Mouse (Mus musculus) yolk sac, embryonic 10.5 days (tissue): Measurements from ENCODE around the gene Arhgef3.
A peak's percentile ranks its signal among the peaks of the same experiment; 100 is the strongest.

Source experiments
- DNase-seq: peaks from one replicate; pipeline ENCODE4 v3.0.0-alpha.2; 2017; ENCODE audit warnings: low spot score

Arhgef3 gene

DNA sequence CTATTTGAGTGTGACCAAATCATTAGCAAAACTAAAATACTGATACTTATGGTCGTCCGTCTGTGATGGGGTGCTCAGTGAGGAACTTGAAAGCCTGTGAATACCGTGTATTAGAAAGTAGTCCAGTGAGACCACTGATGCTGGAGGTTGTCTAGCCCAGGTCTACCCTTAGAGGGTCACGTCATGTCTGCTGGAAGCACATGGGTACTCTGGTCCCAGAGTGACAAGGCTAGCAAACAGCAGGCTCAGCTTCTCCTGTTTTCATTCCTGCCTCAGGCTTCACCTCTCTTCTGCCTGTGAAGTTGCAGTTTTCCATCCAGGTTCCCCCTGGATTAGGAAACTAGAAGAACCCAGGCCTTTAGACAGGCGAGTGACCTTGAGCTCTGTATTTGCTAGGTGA, 233.0 kb downstream of the Arhgef3 start:
- no peak for DNase-seq

GRCm38 (mm10) chr14:27348088-27348487, 233.4 kb downstream of the Arhgef3 start:
- no peak for DNase-seq

DNA sequence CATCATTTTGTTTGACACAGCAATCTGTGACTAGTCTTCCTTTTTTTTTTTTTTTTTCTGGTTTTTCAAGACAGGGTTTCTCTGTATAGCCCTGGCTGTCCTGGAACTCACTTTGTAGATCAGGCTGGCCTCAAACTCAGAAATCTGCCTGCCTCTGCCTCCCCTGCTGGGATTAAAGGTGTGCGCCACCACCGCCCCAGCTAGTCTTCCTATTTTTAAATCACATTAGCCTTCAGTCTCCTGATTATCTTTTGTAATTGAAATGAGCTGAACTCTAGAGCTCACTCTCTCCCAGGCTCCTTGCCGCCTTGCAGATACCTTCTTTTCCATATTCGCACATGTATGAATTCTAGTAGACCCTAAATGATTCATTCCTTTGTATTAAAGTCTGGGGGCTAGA, 234.0 kb downstream of the Arhgef3 start:
- no peak for DNase-seq

DNA sequence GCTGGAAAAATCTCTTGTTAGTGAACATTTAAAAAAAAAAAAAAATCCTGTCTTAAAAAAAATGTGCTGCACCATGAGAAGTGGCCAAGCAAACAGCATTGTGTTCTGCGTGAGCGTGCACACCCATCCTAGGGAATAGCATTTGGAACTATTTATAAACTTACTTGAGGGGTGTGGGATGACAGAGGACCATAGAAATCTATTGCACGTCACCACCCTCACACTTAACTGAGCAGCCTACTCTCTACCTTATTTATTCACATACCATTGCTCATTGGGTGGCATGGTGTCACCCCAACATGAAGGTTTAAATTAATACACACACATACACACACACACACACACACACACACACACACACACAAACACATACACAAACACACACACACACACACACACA, 234.4 kb downstream of the Arhgef3 start:
- no peak for DNase-seq

DNA sequence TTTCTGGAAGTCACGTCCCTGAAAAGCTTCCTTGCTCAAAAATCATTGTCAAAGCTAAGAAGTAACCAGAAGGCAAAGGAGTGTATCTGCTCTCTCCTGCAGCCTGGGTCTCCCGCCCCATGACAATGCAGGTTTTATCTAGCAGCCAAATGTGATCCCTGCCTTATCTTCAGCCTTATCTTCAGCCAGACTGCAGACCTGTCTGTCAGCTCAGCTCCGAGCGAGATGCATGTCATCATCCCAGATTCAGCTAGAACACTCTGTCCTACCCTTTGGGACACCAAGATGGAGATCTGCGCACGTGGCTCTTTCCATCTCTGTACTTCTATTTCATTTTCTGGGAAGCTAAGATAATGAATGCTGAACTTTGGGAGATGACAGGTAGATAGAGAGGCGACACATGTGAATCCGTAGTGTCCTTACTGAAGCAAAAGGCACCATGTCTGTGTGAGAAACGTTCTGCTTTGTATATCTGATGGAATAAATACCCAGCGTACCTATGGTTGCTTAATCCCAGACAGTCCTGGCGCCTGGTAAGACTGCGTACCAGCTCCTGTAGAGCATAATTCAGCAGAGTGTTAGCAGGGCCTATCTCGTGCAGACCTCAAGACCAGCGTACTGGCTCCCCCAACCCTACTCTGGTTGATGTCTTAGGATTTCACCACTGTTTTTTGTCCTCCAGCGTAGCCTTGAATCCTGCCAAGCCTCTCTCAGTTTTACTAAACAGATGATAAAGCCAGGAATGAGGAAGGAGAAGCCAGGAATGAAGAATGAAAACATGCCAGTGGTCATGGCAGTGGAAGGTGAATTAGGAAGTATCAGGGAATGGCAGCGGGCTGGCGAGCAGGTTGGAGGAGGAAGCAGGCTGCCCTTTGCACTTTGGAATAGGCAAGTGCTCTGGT, 235.4 kb downstream of the Arhgef3 start:
- DNase-seq = peak; percentile 75

DNA sequence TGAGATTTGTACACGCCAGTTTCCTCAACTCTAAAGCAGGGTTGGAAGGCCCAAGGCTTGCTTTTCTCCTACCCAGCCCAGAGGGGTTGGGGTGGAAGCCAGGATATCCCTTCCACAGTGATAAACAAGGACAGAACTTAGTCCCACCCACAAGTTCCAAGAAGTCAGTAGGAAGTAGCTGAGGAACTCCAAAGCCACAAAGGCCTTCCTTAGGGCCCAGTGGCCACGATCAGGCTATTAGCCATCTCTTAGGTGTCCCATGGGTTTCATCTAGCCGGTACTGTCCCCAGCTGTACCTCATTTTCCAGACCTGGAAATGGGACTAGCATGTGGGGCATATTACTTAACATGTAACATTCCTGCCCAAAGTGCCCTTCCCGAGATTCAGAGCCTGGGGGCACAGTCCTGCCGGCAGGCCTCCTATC, 236.4 kb downstream of the Arhgef3 start:
- DNase-seq = peak; percentile 31

DNA sequence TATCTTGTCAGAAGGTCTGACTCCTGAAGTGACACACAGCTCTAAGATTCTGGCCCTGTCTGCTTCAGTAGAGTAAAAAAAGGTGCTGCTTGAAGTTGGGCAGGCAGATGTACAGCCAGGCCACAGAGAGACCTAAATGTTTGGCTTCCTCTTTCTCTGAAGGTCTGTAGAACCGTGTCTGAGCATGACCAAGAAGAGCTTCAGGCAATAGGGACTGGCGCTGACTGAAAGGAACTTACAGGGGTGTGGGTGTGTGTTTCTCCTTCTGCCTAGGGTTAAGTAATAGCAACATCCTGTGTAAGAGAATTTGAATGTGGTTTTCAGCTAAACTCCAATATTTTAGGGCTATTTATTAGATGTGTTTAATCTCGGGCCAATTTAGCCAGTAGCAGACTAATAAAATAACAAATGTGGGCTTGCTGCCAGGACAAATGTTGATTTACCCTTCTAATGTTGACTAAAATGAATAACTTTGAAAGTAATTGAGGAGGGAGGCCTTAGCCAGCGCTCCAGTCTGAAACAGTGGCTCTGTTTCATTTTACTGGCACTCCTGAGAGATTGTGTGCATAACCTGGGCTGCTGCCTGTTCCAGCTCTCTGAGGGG, 236.9 kb downstream of the Arhgef3 start:
- peak; percentile 20 for DNase-seq

DNA sequence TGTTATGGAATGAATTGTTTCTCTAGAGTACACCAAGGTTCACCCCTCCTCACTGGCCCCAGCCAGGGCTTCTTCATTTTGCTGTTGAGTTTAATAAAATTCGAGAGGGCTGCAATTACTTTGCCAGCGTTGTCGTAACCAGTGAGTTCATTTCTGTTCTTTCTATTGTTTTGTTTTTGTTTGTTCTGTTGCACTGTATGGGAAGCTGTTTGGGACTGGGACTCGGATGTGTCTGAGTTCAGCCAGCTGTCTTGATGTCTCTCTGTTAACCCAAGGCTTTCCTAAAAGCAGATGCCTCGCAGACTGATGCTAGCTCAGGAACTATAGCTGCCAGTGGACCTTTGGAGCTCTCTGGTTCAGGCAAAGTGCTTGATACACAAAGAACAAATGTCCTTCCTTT, 237.8 kb downstream of the Arhgef3 start:
- DNase-seq = no peak

GRCm38 (mm10) chr14:27355151-27355550, 240.5 kb downstream of the Arhgef3 start:
- DNase-seq = no peak

GRCm38 (mm10) chr14:27355937-27356336, 241.2 kb downstream of the Arhgef3 start:
- DNase-seq = no peak

GRCm38 (mm10) chr14:27357139-27357538, 242.4 kb downstream of the Arhgef3 start:
- no peak for DNase-seq

- DNase-seq = no peak
Observed at GRCm38 (mm10) chr14:27358202-27358601, 243.5 kb downstream of the Arhgef3 start.

DNA sequence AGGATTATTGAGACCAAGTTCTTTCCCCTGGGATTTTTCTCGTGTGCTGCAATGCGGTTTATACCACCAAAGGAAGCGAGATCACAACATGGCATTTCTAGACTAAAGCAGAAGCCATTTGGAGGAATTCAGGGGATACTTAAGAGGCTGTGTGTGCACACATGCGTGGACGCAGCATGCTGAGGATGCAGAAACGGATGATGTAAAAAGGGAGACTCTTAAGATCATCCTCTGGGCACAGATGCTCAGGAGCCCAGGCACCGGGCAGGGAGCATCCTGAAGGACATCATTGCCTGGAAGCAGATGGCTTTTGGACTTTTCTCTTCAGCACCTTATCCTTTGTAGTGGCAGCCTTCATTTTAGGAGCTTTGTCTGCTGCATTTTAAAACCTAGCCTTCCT, 246.2 kb downstream of the Arhgef3 start:
- no peak for DNase-seq

GRCm38 (mm10) chr14:27361514-27361913, 246.8 kb downstream of the Arhgef3 start:
- no peak for DNase-seq

DNA sequence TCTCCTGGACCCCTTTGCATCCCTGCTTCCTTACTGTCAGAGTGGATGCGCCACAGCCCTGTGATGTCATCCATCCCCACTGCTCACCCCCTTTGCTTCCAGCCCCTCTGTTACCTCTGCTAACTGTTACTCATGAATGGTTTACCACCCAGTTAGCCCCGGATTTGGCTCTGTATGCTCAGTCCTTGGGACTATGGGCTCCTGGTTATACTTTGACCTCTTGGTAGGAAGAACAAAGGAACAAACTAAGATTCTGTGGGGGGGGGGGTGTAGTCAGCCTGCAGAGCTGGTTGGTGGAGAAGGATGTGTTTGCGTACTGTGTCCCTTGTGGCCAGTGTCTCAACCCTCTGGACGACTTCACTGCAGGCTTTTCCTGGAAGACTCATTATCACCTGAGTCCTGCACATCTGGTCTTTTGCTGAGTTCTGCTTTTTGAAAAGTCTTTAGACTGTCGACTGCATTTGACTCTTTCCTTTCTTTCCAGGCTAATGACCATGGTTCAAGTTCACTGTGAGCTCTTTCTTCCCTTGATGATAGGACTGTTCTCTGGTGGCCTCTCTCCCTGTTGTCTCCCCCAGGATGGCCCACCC, 250.1 kb downstream of the Arhgef3 start:
- DNase-seq = peak; percentile 88

DNA sequence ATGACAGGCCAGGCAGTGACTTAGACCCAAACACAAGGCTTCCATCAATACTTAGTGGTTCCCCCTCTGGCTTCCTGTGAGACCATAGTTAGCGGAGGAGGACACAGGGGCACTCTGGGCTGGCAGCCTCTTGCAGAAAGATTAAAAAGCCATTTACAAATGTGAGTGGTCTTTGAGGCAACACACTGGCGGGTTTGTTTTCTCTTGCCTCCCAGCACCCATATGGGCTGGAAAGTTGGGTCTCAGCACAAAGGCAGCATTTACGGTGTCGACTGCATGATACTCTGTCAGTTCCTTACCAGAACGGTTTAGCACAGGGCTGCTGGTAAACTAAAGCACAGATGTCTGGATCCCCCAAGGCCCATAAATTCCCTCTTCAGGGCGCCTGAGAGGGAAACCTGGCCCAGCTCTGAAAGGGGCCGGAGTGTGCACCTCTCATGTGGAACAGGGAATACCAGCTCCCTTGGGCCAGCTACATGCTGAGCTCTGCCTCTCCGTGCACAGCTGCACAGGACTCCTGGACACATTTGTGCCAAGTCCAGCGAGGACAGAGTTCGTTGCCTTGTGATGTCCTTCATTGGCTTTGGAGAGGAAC, 252.5 kb downstream of the Arhgef3 start:
- no peak for DNase-seq

GRCm38 (mm10) chr14:27368619-27369018, 253.9 kb downstream of the Arhgef3 start:
- DNase-seq = no peak

- no peak for DNase-seq
Observed at GRCm38 (mm10) chr14:27369503-27369902, 254.8 kb downstream of the Arhgef3 start.

GRCm38 (mm10) chr14:27371669-27372076, 257.0 kb downstream of the Arhgef3 start:
- no peak for DNase-seq

- DNase-seq = no peak
Observed at GRCm38 (mm10) chr14:27373498-27373897, 258.8 kb downstream of the Arhgef3 start.

- no peak for DNase-seq
Observed at GRCm38 (mm10) chr14:27376115-27376648, 261.5 kb downstream of the Arhgef3 start.

GRCm38 (mm10) chr14:27378669-27379068, 264.0 kb downstream of the Arhgef3 start:
- DNase-seq = no peak
